Mouse (Mus musculus) heart, postnatal 0 days (tissue): ENCODE measurements around the gene Mamdc4. TPM values are rescaled to one million over a fixed set of nuclear protein-coding genes. Genes with fewer than 3 reads are reported as not detected.

Experiments used
- ATAC-seq: fragments of 200-750 bp; cut with Nextera tagmentation; 2 replicates; pipeline ENCODE4 v1.8.0; 2017; ENCODE audit warnings: low read depth, moderate number of reproducible peaks, moderate library complexity; ENCODE audit not compliant: insufficient read depth
- DNase-seq: peaks from one replicate; pipeline ENCODE4 v3.0.0-alpha.2; 2016; ENCODE audit warnings: low spot score
- H3K27ac ChIP-seq: fragments of 300-500 bp; sonication (generic); 2 replicates; pipeline ENCODE4 v1.5.1; 2014; ENCODE audit warnings: low read depth, mild to moderate bottlenecking
- H3K27me3 ChIP-seq: fragments of 300-500 bp; sonication (generic); 2 replicates; pipeline ENCODE4 v1.6.1; 2014; ENCODE audit warnings: low read length, mixed read lengths; ENCODE audit not compliant: control insufficient read depth, insufficient read depth
- H3K36me3 ChIP-seq: fragments of 300-500 bp; sonication (generic); replicated peaks from 2 replicates; pipeline ENCODE4 v1.6.1; 2014; ENCODE audit warnings: low read length, mixed read lengths; ENCODE audit not compliant: control insufficient read depth, insufficient read depth
- H3K4me1 ChIP-seq: fragments of 300-500 bp; sonication (generic); 2 replicates; pipeline ENCODE4 v1.6.1; 2014; ENCODE audit warnings: antibody characterized with exemption; ENCODE audit not compliant: control insufficient read depth, insufficient read depth
- H3K4me2 ChIP-seq: fragments of 300-500 bp; sonication (generic); 2 replicates; pipeline ENCODE4 v1.6.1; 2014; ENCODE audit warnings: low read depth, mild to moderate bottlenecking, low read length, moderate library complexity
- H3K4me3 ChIP-seq: fragments of 300-500 bp; sonication (generic); 2 replicates; pipeline ENCODE4 v1.5.1; 2014; ENCODE audit warnings: low read depth, low read length
- H3K9ac ChIP-seq: fragments of 300-500 bp; sonication (generic); replicated peaks from 2 replicates; pipeline ENCODE4 v1.6.1; 2014; ENCODE audit warnings: low read depth, low read length, mixed read lengths
- H3K9me3 ChIP-seq: fragments of 300-500 bp; sonication (generic); replicated peaks from 2 replicates; pipeline ENCODE4 v1.6.1; 2016; ENCODE audit warnings: low read length; ENCODE audit not compliant: control insufficient read depth
- CTCF ChIP-seq: IDR thresholded peaks from 2 replicates; pipeline ENCODE4 v1.5.1; 2016; ENCODE audit warnings: antibody characterized with exemption, control low read depth, low read depth
- EP300 ChIP-seq: IDR thresholded peaks from 2 replicates; pipeline ENCODE4 v1.6.1; 2016; ENCODE audit warnings: antibody characterized with exemption, low read depth
- WGBS: fragments of 180-500 bp; shearing (Covaris S2); extraction: QIAGEN DNeasy Blood & Tissue Kit; methylation state at CpG from one replicate; pipeline ENCODE4 v1.1.7; 2014; 5-methylcytosine and 5-hydroxymethylcytosine counted together
- polyA plus RNA-seq: library from polyadenylated mRNA; unstranded; fragments of >200 nt; fragmentation: Nextera tagmentation; extraction: Ambion mirVana; gene quantifications from 2 replicates; pipeline ENCODE4 v1.2.1, GENCODE M21; 2015
- total RNA-seq: library from RNA; depleted of rRNA; stranded (reverse); fragments of >200 nt; gene quantifications from 2 replicates; pipeline ENCODE4 v1.2.3, GENCODE M21; 2014; ENCODE audit warnings: low replicate concordance

Gene Mamdc4
- total and polyA plus RNA-seq, 2 experiments from 2014 or later = 0.14 to 1.7 TPM

DNA sequence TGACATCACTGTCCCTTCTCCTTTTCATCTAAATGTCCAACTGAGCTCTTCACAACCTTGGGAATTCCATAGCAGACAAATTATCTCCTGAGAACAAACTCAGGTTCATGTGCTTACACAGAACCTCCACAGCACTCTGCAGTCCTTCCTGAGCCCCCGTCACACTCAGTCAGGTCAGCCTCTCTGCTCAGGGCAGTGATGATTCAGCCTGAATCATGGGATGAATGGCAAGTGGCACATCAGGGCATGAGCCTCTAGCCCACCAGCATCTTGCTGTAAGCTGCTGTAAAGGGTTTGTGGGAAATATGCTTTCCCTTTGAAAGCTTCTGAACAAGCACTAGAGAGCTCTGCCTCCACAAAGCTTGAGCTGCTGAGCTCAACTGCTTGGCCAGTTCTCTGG, 24.1 kb upstream of the Mamdc4 start:
- Histone ChIP-seq H3K9ac (no peak overlapping the region), H3K4me2 (no peak overlapping the region), H3K36me3 (peaks cover 95% of the 10 kb centered on the region), H3K9me3 (no peaks in the 10 kb centered on the region), H3K27me3 (no peaks in the 10 kb centered on the region), H3K4me1 (no peaks in the 10 kb centered on the region), H3K27ac (no peak overlapping the region), H3K4me3 (no peak overlapping the region)
- no peak for DNase-seq
- no peak for ATAC-seq
- TF ChIP-seq CTCF (no peak), EP300 (no peak)
- 82% methylated on average over 1 of the region's 1 CpGs for WGBS

GRCm38 (mm10) chr2:25596765-25597510, 22.3 kb upstream of the Mamdc4 start:
- TF ChIP-seq EP300 = no peak
- no peak for TF ChIP-seq CTCF
- Histone ChIP-seq H3K27me3 (no peaks in the 10 kb centered on the region), H3K27ac (no peak overlapping the region), H3K9ac (no peak overlapping the region), H3K4me2 (no peak overlapping the region), H3K4me1 (no peaks in the 10 kb centered on the region), H3K9me3 (no peaks in the 10 kb centered on the region), H3K36me3 (peaks cover 95% of the 10 kb centered on the region), H3K4me3 (no peak overlapping the region)
- 96% methylated on average over 5 of the region's 5 CpGs for WGBS
- DNase-seq = no peak
- ATAC-seq = no peak

DNA sequence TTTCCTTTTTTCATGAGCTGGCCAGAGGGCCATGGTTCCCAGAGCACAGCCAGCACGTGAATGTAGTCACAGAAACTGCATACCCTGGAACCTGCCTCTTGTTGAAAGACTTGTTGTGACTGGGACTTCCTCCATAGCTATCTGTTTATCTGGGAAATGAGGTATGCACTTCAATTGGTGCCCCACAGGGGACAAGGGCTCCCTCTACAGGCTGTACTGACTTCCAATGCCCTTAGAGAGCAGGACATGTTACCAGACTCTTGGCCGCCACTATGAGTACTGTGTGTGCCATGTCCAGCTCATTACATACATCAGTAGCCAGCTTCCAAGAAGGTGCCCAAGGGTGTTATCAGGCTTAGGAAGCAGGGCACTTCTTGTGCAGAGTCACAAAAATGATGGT, 17.2 kb upstream of the Mamdc4 start:
- H3K4me2 ChIP-seq = no peak overlapping the region
- WGBS = 88% methylated on average over 2 of the region's 2 CpGs
- H3K9ac ChIP-seq = no peak overlapping the region
- ATAC-seq = no peak
- H3K27ac ChIP-seq = no peak overlapping the region
- no peak overlapping the region for H3K4me3 ChIP-seq
- no peaks in the 10 kb centered on the region for H3K27me3 ChIP-seq
- H3K9me3 ChIP-seq = no peaks in the 10 kb centered on the region
- DNase-seq = no peak
- TF ChIP-seq CTCF (peak; percentile 25; the same call in 1 of the 2 replicates), EP300 (no peak)
- peaks cover 9% of the 10 kb centered on the region for H3K4me1 ChIP-seq
- peaks cover 67% of the 10 kb centered on the region for H3K36me3 ChIP-seq

- Histone ChIP-seq H3K4me1 (peaks cover 12% of the 10 kb centered on the region), H3K36me3 (peaks cover 59% of the 10 kb centered on the region), H3K27me3 (no peaks in the 10 kb centered on the region), H3K4me2 (no peak overlapping the region), H3K9me3 (no peaks in the 10 kb centered on the region), H3K9ac (no peak overlapping the region), H3K4me3 (no peak overlapping the region), H3K27ac (no peak overlapping the region)
- TF ChIP-seq EP300 = no peak
- TF ChIP-seq CTCF = 0 out of 2 replicates have a peak, but pooled peaks have one; percentile 18
- DNase-seq (peak; percentile 19), ATAC-seq (peak; percentile 52)
- 78% methylated on average over 8 of the region's 8 CpGs for WGBS
Observed at GRCm38 (mm10) chr2:25588227-25588907, 13.7 kb upstream of the Mamdc4 start.

DNA sequence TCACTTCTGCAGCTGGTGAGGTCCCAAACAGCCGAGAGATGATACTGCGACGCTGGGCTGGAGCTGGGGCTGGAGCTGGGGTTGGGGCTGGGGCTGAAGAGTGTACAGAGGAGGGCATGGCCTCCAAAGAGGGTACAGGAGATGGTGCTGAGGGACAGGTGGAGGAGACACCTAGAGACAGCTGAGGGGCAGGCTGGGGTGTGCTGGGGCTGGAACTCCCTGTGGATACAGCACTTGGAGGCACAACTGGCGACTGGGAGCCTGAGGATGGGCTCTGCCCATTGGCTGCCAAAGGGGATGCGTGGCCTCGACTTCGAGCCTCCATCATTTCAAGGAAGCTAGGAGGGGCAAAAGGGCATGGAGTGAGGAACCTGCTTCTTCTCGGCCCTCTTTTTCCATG, 12.6 kb upstream of the Mamdc4 start:
- H3K9ac ChIP-seq = no peak overlapping the region
- H3K27ac ChIP-seq = no peak overlapping the region
- DNase-seq (no peak), ATAC-seq (peak; percentile 1; the same call in 1 of the 2 replicates)
- no peak overlapping the region; the same call in 1 of the 2 replicates for H3K4me2 ChIP-seq
- no peaks in the 10 kb centered on the region for H3K27me3 ChIP-seq
- H3K36me3 ChIP-seq = peaks cover 55% of the 10 kb centered on the region
- no peaks in the 10 kb centered on the region for H3K9me3 ChIP-seq
- TF ChIP-seq EP300 (no peak), CTCF (no peak)
- no peak overlapping the region for H3K4me3 ChIP-seq
- H3K4me1 ChIP-seq = peaks cover 17% of the 10 kb centered on the region
- WGBS = 85% methylated on average over 8 of the region's 8 CpGs
